Mouse (Mus musculus) CH12.LX (cell line): ENCODE data around the gene Sox11. TPM values are rescaled to one million over a fixed set of nuclear protein-coding genes. Genes with fewer than 3 reads are reported as not detected.

Source experiments
- DNase-seq: peaks from one replicate; pipeline ENCODE4 v3.0.0-alpha.2; 2013; ENCODE audit errors: extremely low read depth
- H3K27ac ChIP-seq: 2 replicates; pipeline ENCODE4 v1.5.1; 2012; ENCODE audit warnings: low read depth, mild to moderate bottlenecking, control low read depth, moderate library complexity; ENCODE audit not compliant: insufficient read depth
- H3K27me3 ChIP-seq: replicated peaks from 2 replicates; pipeline ENCODE3; 2012; ENCODE audit warnings: inconsistent platforms
- H3K36me3 ChIP-seq, 2 experiments: replicated peaks in 1 of 2; 2 replicates each; pipeline versions ENCODE3 to v1.6.1; 2012; ENCODE audit warnings: inconsistent platforms in 1 of 2, low read length in 1 of 2, mild to moderate bottlenecking in 1 of 2, mixed read lengths in 1 of 2, moderate library complexity in 1 of 2; ENCODE audit not compliant: control insufficient read depth in 1 of 2, insufficient read depth in 1 of 2
- H3K4me1 ChIP-seq, 2 experiments: 2 replicates each; pipeline ENCODE4 v1.6.1; 2012; ENCODE audit warnings: inconsistent platforms in 1 of 2, moderate library complexity in 1 of 2; ENCODE audit not compliant: insufficient read depth in 2 of 2, control insufficient read depth in 1 of 2
- H3K4me2 ChIP-seq: 2 replicates; pipeline ENCODE4 v1.6.1; 2012; ENCODE audit warnings: low read depth, mild to moderate bottlenecking, control low read depth; ENCODE audit not compliant: poor library complexity, insufficient read depth, severe bottlenecking
- H3K4me3 ChIP-seq, 3 experiments: fragments of 150-350 bp in 1 of 3; sonication (generic) in 1 of 3; replicated peaks in 1 of 3; 2 replicates each; pipeline versions ENCODE3 to v1.5.1; 2011 to 2012; ENCODE audit warnings: low read depth in 2 of 3, low read length in 2 of 3, mild to moderate bottlenecking in 2 of 3, moderate library complexity in 2 of 3, control low read depth in 1 of 3, improper control_type of control experiment in 1 of 3, inconsistent platforms in 1 of 3, mixed read lengths in 1 of 3; ENCODE audit not compliant: poor library complexity in 1 of 3
- H3K79me2 ChIP-seq: replicated peaks from 2 replicates; pipeline ENCODE4 v1.6.1; 2012; ENCODE audit warnings: mild to moderate bottlenecking, moderate library complexity; ENCODE audit not compliant: control insufficient read depth, poor library complexity, insufficient read depth, severe bottlenecking; ENCODE audit errors: extremely low read depth
- H3K9ac ChIP-seq: 2 replicates; pipeline ENCODE4 v1.6.1; 2012; ENCODE audit warnings: low read depth, mild to moderate bottlenecking, control low read depth, moderate library complexity; ENCODE audit not compliant: insufficient read depth
- H3K9me3 ChIP-seq: replicated peaks from 2 replicates; pipeline ENCODE3; 2012; ENCODE audit warnings: low read length, inconsistent platforms, mixed read lengths
- BHLHE40 ChIP-seq: IDR thresholded peaks from 2 replicates; pipeline ENCODE4 v1.6.1; 2011; ENCODE audit warnings: mild to moderate bottlenecking, low read depth, low read length, improper control_type of control experiment
- CHD2 ChIP-seq: IDR thresholded peaks from 2 replicates; pipeline ENCODE4 v1.6.1; 2011; ENCODE audit warnings: low read length, improper control_type of control experiment
- CTCF ChIP-seq, 2 experiments: IDR thresholded peaks in 1 of 2; conservative IDR thresholded peaks in 1 of 2; 2 replicates each; pipeline ENCODE4 v1.5.1; 2011 to 2012; ENCODE audit warnings: low read depth in 2 of 2, low read length in 2 of 2, improper control_type of control experiment in 1 of 2, inconsistent platforms in 1 of 2, mild to moderate bottlenecking in 1 of 2, moderate library complexity in 1 of 2
- E2F4 ChIP-seq: IDR thresholded peaks from 2 replicates; pipeline ENCODE4 v1.6.1; 2011; ENCODE audit warnings: low read depth, low read length, improper control_type of control experiment; ENCODE audit not compliant: insufficient replicate concordance
- ELF1 ChIP-seq: IDR thresholded peaks from 2 replicates; pipeline ENCODE4 v1.6.1; 2014; ENCODE audit warnings: low read depth, mild to moderate bottlenecking, inconsistent platforms, low read length, improper control_type of control experiment
- ETS1 ChIP-seq: conservative IDR thresholded peaks from 2 replicates; pipeline ENCODE4 v1.6.1; 2012; ENCODE audit warnings: low read depth, mild to moderate bottlenecking, inconsistent platforms, low read length, improper control_type of control experiment, moderate library complexity
- GABPA ChIP-seq: IDR thresholded peaks from 2 replicates; pipeline ENCODE4 v1.6.1; 2012; ENCODE audit warnings: low read depth, low read length, improper control_type of control experiment, inconsistent platforms; ENCODE audit not compliant: insufficient replicate concordance
- IRF4 ChIP-seq: IDR thresholded peaks from 2 replicates; pipeline ENCODE4 v1.6.1; 2014; ENCODE audit warnings: low read depth, mild to moderate bottlenecking, inconsistent platforms, low read length, improper control_type of control experiment
- JUND ChIP-seq: conservative IDR thresholded peaks from 2 replicates; pipeline ENCODE4 v1.6.1; 2011; ENCODE audit warnings: low read depth, low read length, improper control_type of control experiment
- MAFK ChIP-seq: IDR thresholded peaks from 2 replicates; pipeline ENCODE4 v1.6.1; 2011; ENCODE audit warnings: low read length, improper control_type of control experiment; ENCODE audit not compliant: insufficient replicate concordance
- MEF2A ChIP-seq: IDR thresholded peaks from 2 replicates; pipeline ENCODE4 v1.6.1; 2014; ENCODE audit warnings: low read depth, mild to moderate bottlenecking, inconsistent platforms, low read length, improper control_type of control experiment, borderline replicate concordance
- MXI1 ChIP-seq: IDR thresholded peaks from 2 replicates; pipeline ENCODE4 v1.6.1; 2011; ENCODE audit warnings: mild to moderate bottlenecking, low read depth, low read length, improper control_type of control experiment
- MYC ChIP-seq: IDR thresholded peaks from 2 replicates; pipeline ENCODE4 v1.6.1; 2011; ENCODE audit warnings: low read depth, mild to moderate bottlenecking, improper control_type of control experiment, low read length
- NELFE ChIP-seq: IDR thresholded peaks from 2 replicates; pipeline ENCODE4 v1.6.1; 2011; ENCODE audit warnings: low read depth, low read length, improper control_type of control experiment
- NRF1 ChIP-seq: IDR thresholded peaks from 2 replicates; pipeline ENCODE4 v1.6.1; 2014; ENCODE audit warnings: low read depth, mild to moderate bottlenecking, inconsistent platforms, low read length, improper control_type of control experiment, moderate library complexity
- PAX5 ChIP-seq: IDR thresholded peaks from 2 replicates; pipeline ENCODE4 v1.6.1; 2012; ENCODE audit warnings: low read length, inconsistent platforms, mixed read lengths
- RCOR1 ChIP-seq: conservative IDR thresholded peaks from 2 replicates; pipeline ENCODE4 v1.6.1; 2012; ENCODE audit warnings: low read depth, mild to moderate bottlenecking, inconsistent platforms, low read length, improper control_type of control experiment
- SIN3A ChIP-seq: IDR thresholded peaks from 2 replicates; pipeline ENCODE4 v1.6.1; 2012; ENCODE audit warnings: low read length, improper control_type of control experiment, inconsistent platforms
- SMC3 ChIP-seq: IDR thresholded peaks from 2 replicates; pipeline ENCODE4 v1.6.1; 2011; ENCODE audit warnings: low read depth, low read length, improper control_type of control experiment
- TBP ChIP-seq: conservative IDR thresholded peaks from 2 replicates; pipeline ENCODE4 v1.6.1; 2011; ENCODE audit warnings: low read depth, low read length, improper control_type of control experiment
- UBTF ChIP-seq: IDR thresholded peaks from 2 replicates; pipeline ENCODE4 v1.6.1; 2012; ENCODE audit warnings: low read depth, mild to moderate bottlenecking, inconsistent platforms, low read length, improper control_type of control experiment, moderate library complexity
- USF1 ChIP-seq: IDR thresholded peaks from 2 replicates; pipeline ENCODE4 v1.6.1; 2014; ENCODE audit warnings: low read depth, mild to moderate bottlenecking, inconsistent platforms, low read length, improper control_type of control experiment
- USF2 ChIP-seq: conservative IDR thresholded peaks from 2 replicates; pipeline ENCODE4 v1.6.1; 2011; ENCODE audit warnings: low read depth, low read length, improper control_type of control experiment
- ZKSCAN1 ChIP-seq: IDR thresholded peaks from 2 replicates; pipeline ENCODE4 v1.6.1; 2012; ENCODE audit warnings: low read depth, inconsistent platforms, low read length, improper control_type of control experiment, borderline replicate concordance
- ZMIZ1 ChIP-seq: IDR thresholded peaks from 2 replicates; pipeline ENCODE4 v1.6.1; 2012; ENCODE audit warnings: low read depth, mild to moderate bottlenecking, inconsistent platforms, low read length, improper control_type of control experiment
- ZNF384 ChIP-seq: IDR thresholded peaks from 2 replicates; pipeline ENCODE4 v1.6.1; 2012; ENCODE audit warnings: low read depth, low read length, improper control_type of control experiment, inconsistent platforms
- dilution Hi-C: fragments of 300-500 bp; cut with MboI; formaldehyde crosslinking; loops from 2 replicates; pipeline ENCODE4 v1.14.3; 2020; ENCODE audit warnings: low sequenced_read_pairs; ENCODE audit not compliant: extremely low pct_unique_long_range_greater_than_20kb, extremely low pct_ligation_motif_present
- in situ Hi-C: fragments of 300-500 bp; cut with MboI; formaldehyde crosslinking; loops from 3 replicates; pipeline ENCODE4 v1.14.3; 2019; ENCODE audit warnings: low sequenced_read_pairs, low pct_ligation_motif_present, low pct_unique_long_range_greater_than_20kb, mixed read lengths
- polyA plus RNA-seq: library from polyadenylated mRNA; unstranded; fragments of >175 nt; gene quantifications from 2 replicates; pipeline ENCODE4 v1.2.1, GENCODE M21; 2012; ENCODE audit warnings: low read depth; ENCODE audit not compliant: insufficient read length
- total RNA-seq, 2 experiments: library from RNA; depleted of rRNA; stranded (reverse); fragments of 300-350 nt in 1 of 2; fragments of >200 nt in 1 of 2; gene quantifications; 2 replicates each; pipeline ENCODE4 v1.2.3; 2012 to 2014

Gene Sox11
- total and polyA plus RNA-seq, 3 experiments = not detected

- Histone ChIP-seq H3K4me1 (no peaks in the 10 kb centered on the region), H3K4me3 (no peak overlapping the region), H3K9me3 (peaks cover 57% of the 10 kb centered on the region), H3K4me2 (no peak overlapping the region), H3K36me3 (no peaks in the 10 kb centered on the region), H3K9ac (no peak overlapping the region), H3K27me3 (no peaks in the 10 kb centered on the region), H3K79me2 (no peaks in the 10 kb centered on the region), H3K27ac (no peak overlapping the region)
- dilution Hi-C loops = no loop called here
- in situ Hi-C loops = no loop called here
- TF ChIP-seq USF1 = no peak
- no peak for TF ChIP-seq NRF1
- no peak for TF ChIP-seq NELFE
- TF ChIP-seq ZNF384 = no peak
- TF ChIP-seq TBP = no peak
- TF ChIP-seq IRF4 = no peak
- TF ChIP-seq SMC3 = no peak
- no peak for TF ChIP-seq MXI1
- no peak for TF ChIP-seq RCOR1
- no peak for TF ChIP-seq ELF1
- TF ChIP-seq USF2 = no peak
- TF ChIP-seq MEF2A = no peak
- TF ChIP-seq ZKSCAN1 = no peak
- TF ChIP-seq MYC = no peak
- DNase-seq = no peak
Observed at GRCm38 (mm10) chr12:27340451-27341035, 1.8 kb downstream of the Sox11 start.

- Histone ChIP-seq H3K27ac (no peak overlapping the region), H3K4me2 (no peak overlapping the region), H3K36me3 (no peaks in the 10 kb centered on the region), H3K9me3 (peaks cover 62% of the 10 kb centered on the region), H3K4me3 (no peak overlapping the region), H3K4me1 (no peaks in the 10 kb centered on the region), H3K79me2 (no peaks in the 10 kb centered on the region), H3K27me3 (no peaks in the 10 kb centered on the region), H3K9ac (no peak overlapping the region)
- TF ChIP-seq ETS1 (no peak), UBTF (no peak), E2F4 (no peak), CTCF (conservative IDR thresholded peaks at IDR 0.05 in 1 of 2, IDR thresholded peaks at IDR 0.05 in 1 of 2; ENCODE audit: low read depth in 2 of 2, low read length in 2 of 2) (no peak), IRF4 (no peak), NELFE (no peak), MEF2A (no peak), SIN3A (no peak), GABPA (no peak), ELF1 (no peak), MXI1 (no peak), MAFK (no peak), CHD2 (no peak), ZNF384 (no peak), PAX5 (no peak), TBP (no peak), BHLHE40 (no peak), USF2 (no peak), ZMIZ1 (no peak), JUND (no peak)
- dilution Hi-C loops (no loop called here), in situ Hi-C loops (no loop called here)
- DNase-seq = no peak
Observed at GRCm38 (mm10) chr12:27339171-27339751, 3.1 kb downstream of the Sox11 start.
